Mouse (Mus musculus) kidney, adult 8-10 months (tissue): ENCODE data around the gene Cers2.

Experiments used
- DNase-seq, 2 experiments: peaks; one replicate each; pipeline ENCODE4 v3.0.0; 2022

The Cers2 gene

GRCm38 (mm10) chr3:95290156-95290555, 24.4 kb upstream of the Cers2 start:
- DNase-seq: no peak

- no peak for DNase-seq
Observed at GRCm38 (mm10) chr3:95291041-95291440, 23.6 kb upstream of the Cers2 start.

- no peak for DNase-seq
Observed at GRCm38 (mm10) chr3:95292899-95293298, 21.7 kb upstream of the Cers2 start.

DNA sequence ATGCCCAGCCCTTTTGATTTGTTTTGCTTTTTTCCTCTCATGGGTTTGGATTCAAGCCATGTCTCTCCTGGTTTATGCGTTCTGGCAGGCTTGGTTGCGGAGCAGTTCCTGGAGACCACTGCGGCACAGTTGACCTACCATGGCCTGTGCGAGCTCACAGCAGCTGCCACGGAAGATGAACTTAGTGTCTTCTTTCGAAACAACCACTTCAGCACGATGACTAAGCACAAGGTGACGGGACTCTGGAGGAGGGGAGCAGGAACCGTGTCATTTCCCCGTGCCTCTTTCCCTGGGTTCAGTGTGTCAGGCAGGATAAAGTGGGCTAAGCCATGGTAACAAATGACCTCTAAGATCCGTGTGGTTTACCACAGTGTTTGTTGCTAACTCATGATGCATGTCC, 21.1 kb upstream of the Cers2 start:
- peak; percentile 66 to 74 for DNase-seq

GRCm38 (mm10) chr3:95294316-95294715, 20.3 kb upstream of the Cers2 start:
- no peak for DNase-seq

- DNase-seq: no peak
Observed at GRCm38 (mm10) chr3:95294718-95295117, 19.9 kb upstream of the Cers2 start.

- DNase-seq: peak; percentile 68 to 80
Observed at GRCm38 (mm10) chr3:95295321-95296102, 19.1 kb upstream of the Cers2 start.

DNA sequence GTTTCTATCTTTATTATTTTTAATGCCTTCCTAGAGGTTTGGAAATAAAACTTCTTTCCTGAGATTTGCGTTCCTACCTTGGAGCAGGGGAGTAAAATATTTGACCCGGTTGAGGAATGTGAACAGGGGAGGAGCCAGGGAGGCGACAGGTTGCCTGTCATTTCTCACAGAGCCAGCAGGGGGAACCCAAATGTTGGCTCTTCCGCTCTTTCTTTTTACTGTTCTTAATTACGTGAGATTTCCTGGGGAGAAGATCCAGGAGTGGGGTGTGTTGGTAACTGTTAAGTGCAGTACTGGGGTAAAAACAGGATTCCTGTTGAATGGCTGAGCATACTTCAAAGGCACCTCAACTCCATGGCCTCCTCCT, 18.5 kb upstream of the Cers2 start:
- DNase-seq: peak; percentile 68 to 77

GRCm38 (mm10) chr3:95298018-95298417, 16.6 kb upstream of the Cers2 start:
- DNase-seq: no peak

DNA sequence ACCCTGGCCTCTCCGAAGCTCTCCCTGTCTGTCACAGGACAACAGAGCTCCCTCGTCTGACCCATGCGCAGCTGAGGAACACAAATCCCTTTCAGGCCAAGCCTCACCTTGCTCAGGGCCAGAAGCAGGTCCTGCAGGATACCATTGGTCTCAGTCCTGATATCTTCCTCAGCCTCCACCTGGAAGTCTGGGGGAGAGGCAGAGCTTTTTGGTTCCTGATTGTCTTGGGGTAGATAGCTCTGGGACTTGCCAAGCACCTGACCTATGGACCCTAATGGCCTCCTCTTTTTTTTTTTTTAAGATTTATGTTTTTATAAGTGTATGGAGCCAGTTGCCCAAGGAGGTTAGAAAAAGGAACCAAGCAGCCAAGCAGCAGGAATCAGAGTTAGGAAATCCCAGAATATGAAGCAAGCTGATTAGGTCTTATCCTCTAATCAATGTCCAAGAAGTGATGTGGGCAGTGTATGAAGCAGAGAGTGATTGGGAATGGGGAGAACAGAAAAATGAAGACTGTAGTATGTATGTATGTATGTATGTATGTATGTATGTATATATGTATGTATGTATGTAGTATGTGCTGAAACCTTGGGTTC, 13.3 kb upstream of the Cers2 start:
- no peak for DNase-seq

DNA sequence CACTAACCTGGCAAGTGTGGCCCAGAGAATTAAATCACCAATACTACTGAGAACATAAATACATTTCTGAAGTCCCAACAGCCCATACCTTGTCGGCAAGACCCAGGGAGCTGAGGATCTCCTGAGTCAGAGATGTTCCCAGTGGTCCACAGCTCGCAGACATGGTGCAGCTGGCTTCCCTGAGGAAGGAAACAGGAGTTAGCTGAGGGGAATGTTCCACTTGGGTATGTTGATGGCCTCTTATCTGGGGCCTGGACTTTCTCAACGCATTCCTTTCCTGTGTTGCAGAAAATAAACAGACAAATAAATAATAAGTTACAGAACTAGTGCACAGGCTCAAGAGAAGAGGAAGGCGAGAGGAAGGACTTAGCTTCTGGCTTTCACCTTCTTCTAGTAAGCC, 8.3 kb upstream of the Cers2 start:
- DNase-seq: no peak

GRCm38 (mm10) chr3:95307100-95307499, 7.5 kb upstream of the Cers2 start, which contains the start of gene Anxa9:
TSS of gene Anxa9 (minus strand) at chr3:95307176.
- no peak for DNase-seq

DNA sequence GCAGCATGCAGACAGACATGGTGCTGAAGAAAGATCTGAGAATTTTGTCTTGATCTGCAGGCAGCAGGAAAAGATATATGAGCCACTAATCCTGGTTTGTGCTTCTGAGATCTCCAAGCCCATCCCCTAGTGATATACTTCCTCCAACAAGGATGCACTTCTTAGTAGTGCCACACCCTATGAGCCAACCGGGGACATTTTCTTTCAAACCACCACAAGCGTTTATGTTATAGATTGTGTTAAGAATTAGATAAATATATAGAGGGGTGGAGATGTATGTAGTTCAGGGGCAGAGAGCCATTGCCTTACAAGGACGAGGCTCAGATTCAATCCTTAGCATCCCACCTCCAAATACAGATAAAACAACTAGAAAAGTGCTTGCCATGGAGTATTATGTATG, 4.1 kb upstream of the Cers2 start:
- no peak for DNase-seq

GRCm38 (mm10) chr3:95310968-95311882, 3.4 kb upstream of the Cers2 start:
- peak; percentile 79 to 91 for DNase-seq

DNA sequence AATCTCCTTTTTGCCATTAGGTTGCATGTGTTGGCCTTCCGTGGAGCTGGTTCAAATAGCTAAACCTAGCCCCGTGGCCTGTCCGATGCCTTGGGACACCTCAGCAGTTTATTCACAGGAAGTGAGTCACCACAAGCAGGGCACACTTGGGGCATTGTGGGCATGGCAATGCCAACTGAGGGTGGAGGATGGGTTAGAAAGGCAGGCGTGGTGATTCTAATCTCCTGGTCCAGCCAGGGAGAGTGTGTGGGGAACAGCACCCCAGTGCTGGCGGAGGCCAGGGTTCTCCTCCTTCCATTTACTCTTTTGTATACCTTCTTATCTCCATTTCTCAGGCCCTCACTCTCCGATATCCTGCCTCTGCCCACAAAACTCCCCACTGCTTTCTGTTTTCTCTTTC, 2.0 kb upstream of the Cers2 start:
- no peak for DNase-seq

GRCm38 (mm10) chr3:95313476-95313875, 1.1 kb upstream of the Cers2 start:
- DNase-seq: no peak

DNA sequence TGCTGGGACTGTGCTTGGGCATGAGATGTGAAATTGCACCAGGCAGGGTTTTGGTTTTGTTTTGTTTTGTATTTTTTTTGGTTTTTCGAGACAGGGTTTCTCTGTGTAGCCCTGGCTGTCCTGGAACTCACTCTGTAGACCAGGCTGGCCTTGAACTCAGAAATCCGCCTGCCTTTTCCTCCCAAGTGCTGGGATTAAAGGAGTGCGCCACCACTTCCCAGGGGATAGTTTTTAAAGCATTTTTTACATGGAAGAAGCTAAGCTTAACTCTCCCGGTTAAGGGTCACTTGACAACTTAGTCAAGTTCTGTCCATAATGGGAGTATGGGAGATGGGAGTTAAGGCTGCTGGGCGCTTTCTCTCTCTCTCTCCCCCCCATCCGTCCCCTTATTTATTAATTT, 516 bp upstream of the Cers2 start:
- DNase-seq: no peak

DNA sequence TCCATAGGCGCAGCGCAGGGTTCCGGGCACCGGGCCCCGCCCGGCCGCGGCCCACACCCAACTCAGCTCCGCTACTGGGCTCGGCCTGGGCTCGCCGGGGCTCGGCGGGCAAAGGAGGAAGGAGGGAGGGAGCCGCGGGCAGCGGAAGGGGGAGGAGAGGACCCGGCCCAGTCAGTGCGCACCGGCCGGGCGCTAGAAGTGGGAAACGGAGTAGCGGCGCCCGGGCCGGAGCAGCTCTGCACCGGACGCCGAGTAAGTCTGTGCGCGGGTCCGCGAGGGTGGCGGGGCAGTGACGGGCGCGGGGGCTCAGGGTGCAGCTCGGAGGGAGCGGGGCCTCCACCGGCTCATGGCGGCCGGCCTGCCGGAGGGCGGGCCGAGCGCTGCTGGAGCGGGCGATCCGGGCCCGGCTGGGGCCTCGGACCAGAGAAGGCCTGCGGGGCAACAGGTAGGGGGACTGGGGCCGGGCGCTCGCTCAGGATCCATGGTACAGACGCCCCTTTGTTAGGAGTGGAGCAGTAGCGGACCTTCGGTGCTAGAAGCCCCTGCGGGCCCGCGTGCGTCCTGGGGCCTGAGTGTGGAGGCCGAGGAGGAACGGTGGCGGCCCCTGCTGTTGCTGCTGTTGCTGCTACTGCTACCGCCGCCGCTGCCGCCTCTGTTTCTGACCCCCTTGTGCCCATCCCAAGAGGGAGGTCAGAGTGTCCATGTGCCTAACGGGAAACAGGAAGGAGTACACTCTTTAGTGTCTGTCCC, 678 bp downstream of the Cers2 start:
- DNase-seq: peak; percentile 89 to 90

GRCm38 (mm10) chr3:95315844-95316550, 1.4 kb downstream of the Cers2 start:
- DNase-seq: no peak

DNA sequence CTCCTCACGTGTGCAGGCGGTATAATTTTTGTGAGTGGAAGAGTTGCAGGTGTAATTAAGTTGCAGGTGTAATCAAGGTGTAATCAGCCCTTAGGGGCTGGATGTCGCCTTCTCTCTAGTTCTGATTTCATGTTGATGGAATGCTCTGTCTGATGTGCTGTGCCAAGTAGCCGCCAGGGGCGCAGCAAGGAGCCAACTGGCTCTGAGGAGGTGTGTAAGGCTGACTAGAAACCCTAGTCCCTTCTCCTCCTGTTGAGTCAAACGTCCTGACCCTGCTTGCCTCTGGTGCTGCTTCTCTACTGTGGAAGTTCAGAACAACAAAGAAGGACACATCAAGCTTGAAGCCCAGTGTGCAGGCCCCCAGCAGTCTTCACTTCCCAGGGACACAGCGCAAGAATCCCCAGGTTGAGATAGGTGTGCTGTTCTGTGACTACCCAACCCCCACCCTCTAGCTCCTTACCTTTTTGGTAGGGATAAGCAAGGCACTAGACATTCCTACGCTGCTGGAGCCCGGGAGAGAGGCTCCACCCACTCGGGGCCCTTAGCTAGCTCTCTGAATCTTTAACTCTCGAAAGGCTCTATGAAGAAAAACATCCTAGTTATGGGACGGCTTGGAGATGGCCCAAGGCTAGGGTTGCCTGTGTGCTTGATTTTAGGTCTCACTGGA, 3.0 kb downstream of the Cers2 start:
- DNase-seq: peak; percentile 83 to 85

- peak; percentile 87 to 91 for DNase-seq
Observed at GRCm38 (mm10) chr3:95318548-95318947, 4.0 kb downstream of the Cers2 start.

DNA sequence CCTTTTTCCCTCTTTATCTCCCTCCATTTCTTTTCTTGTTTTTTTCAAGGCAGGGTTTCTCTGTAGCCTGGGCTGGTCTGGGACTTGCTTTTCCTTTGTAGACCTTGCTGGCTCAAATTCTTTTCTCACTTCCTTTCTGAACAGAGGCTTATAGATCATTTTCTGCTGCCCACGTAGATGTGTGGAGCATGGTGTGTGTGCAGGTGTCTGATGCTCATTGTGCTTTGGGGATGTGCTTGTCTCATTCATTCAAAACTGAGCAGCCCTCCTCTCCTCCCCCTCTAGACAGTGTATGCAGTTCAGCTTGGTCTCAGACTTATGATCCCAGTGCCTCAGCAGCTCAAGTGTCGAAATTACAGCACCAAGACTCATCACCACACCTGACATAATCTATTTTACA, 4.5 kb downstream of the Cers2 start:
- DNase-seq: no peak
